Mouse (Mus musculus) cerebellum, postnatal 25 days (tissue): ENCODE data around the gene Grik2.
"Not testable (repeated sequence)": the region's sequence is repeated elsewhere in the genome, so short reads cannot be mapped to it uniquely, and the experiment has no call there.

Source experiments
- DNase-seq, 2 experiments: peaks; one replicate each; pipeline ENCODE4 v3.0.0; 2021; ENCODE audit warnings: mixed read lengths in 2 of 2

The Grik2 gene

GRCm38 (mm10) chr10:49319880-49320279 lies 468.7 kb downstream of the Grik2 start:
- DNase-seq: no peak

GRCm38 (mm10) chr10:49256247-49256939 lies 532.2 kb downstream of the Grik2 start:
- no peak for DNase-seq

- DNase-seq: not testable (repeated sequence)
These were observed 551.2 kb downstream of the Grik2 start for GRCm38 (mm10) chr10:49237356-49237755.

GRCm38 (mm10) chr10:49236844-49237243 lies 551.7 kb downstream of the Grik2 start:
- not testable (repeated sequence) for DNase-seq

- DNase-seq: no peak
These were observed 568.5 kb downstream of the Grik2 start for GRCm38 (mm10) chr10:49220096-49220495.

- DNase-seq: no peak
These were observed 568.9 kb downstream of the Grik2 start for GRCm38 (mm10) chr10:49219631-49220030.

GRCm38 (mm10) chr10:49191773-49192371 lies 596.7 kb downstream of the Grik2 start:
- no peak for DNase-seq

GRCm38 (mm10) chr10:49191291-49191690 lies 597.3 kb downstream of the Grik2 start:
- no peak for DNase-seq

GRCm38 (mm10) chr10:49154134-49154533 lies 634.4 kb downstream of the Grik2 start:
- DNase-seq: no peak

- not testable (repeated sequence) for DNase-seq
These were observed 637.1 kb downstream of the Grik2 start for GRCm38 (mm10) chr10:49151496-49151895.

GRCm38 (mm10) chr10:49149714-49150113 lies 638.9 kb downstream of the Grik2 start:
- DNase-seq: peak; percentile 18 to 35

GRCm38 (mm10) chr10:49142658-49143057 lies 645.9 kb downstream of the Grik2 start:
- no peak for DNase-seq

- no peak for DNase-seq
These were observed 651.8 kb downstream of the Grik2 start for GRCm38 (mm10) chr10:49136816-49137215.

GRCm38 (mm10) chr10:49131311-49131710 lies 657.3 kb downstream of the Grik2 start:
- no peak for DNase-seq

- DNase-seq: no peak
These were observed 738.2 kb downstream of the Grik2 start for GRCm38 (mm10) chr10:49050339-49050738.

GRCm38 (mm10) chr10:49049391-49049790 lies 739.2 kb downstream of the Grik2 start:
- DNase-seq: no peak
